Mouse (Mus musculus) ovary, adult 18-20 months (tissue): ENCODE results near the gene Cenpv.
A peak's percentile ranks its signal among the peaks of the same experiment; 100 is the strongest.

Experiments used
- DNase-seq: peaks from one replicate; pipeline ENCODE4 v3.0.0; 2022; ENCODE audit warnings: low spot score, mixed read lengths

Cenpv gene

DNA sequence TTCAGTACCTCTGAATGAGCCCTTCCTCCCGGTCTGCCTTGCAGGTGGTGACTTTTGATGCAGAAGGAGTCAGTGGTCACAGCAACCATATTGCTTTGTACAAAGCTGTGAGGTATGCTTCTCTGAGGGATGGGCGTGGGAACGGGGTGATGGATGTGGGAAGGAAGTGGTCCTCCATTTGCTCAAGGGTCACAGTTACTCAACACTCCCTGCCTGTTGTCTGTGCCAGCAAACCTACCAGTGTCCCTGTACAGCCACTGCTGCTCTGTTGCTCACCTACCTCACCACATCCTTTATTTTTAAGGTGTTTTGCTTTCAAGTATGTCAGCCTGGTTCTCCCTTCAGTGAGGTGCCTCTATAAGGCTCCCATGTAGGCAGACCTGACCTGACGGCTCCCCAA, 31.4 kb downstream of the Cenpv start:
- DNase-seq: no peak

DNA sequence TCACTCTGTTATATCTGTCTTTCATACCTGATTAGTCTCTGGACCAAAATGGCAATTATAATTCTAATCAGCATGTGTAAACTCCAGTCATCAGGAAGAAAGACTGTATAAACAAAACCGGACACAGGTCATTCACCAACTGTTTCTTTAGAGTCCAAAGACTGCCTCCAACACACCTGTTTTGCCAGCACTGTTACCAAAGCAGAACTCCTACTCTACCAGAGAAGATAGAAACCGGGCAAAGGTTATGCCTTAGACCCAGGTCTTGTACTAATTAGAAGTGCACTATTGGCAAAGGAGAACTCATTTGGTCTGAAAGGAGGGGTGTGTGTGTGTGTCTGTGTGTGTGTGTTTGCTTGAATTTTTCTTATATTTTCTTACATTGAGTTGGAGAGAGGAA, 38.5 kb downstream of the Cenpv start:
- no peak for DNase-seq

DNA sequence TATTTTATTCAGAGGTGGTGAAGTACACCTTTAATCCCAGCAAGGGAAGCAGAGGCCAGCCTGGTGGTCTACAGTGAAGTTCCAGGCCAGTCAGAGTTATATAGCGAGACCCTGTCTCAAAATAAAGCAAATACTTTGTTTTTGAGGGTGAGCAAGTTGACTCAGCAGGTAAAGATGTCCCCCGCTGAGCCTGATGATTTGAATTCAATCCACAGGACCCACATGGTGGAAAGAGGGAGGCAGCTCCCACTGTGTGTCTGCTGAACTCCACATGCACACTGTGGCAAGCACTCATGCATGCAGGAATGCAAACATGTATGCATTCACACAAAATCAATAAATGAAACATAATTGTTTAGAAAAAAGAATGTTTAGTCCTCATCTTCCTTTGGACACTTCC, 40.3 kb downstream of the Cenpv start:
- DNase-seq: no peak

DNA sequence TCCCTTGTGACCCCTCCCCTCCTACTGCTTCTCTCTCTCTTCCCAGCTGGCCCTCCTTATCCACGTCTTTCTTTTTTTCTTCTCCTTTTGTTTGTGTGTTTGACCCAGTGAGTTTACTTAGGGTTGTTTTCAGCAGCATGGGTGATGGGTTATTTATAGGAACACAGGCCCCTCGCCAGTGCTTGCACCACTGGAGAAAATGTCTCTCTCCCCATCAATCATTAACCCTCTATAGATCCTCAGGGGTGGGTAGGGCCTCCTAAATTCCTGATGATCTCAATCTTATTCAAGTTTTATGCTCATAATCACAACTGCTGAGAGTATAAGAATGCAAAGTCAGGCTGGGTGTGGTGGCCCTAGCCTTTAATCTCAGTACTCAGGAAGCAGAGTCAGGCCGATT, 41.9 kb downstream of the Cenpv start:
- no peak for DNase-seq

DNA sequence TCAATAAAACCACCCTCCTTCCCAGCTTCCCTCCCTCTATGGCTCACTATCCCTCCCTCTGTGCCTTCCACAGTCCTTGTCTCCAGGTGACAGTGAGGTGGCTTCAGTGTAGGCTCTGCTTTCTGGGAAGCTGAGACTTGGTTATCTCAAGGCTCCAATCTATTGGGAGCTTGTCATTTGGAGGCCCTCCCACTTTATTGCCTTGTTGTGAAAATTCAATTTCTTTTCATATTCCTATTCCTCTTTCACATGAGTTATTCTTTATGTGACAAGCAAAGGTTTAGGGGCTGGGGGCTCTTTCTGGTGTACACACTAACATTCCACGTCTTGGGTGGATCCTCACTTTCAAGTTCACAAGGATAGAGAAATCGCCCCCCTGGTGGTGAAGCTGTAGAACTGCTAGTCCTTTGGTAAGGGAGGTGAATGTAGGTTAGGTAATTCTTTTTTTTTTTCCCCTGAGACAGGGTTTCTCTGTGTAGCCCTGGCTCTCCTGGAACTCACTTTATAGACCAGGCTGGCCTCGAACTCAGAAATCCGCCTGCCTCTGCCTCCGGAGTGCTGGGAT, 42.8 kb downstream of the Cenpv start:
- no peak for DNase-seq

DNA sequence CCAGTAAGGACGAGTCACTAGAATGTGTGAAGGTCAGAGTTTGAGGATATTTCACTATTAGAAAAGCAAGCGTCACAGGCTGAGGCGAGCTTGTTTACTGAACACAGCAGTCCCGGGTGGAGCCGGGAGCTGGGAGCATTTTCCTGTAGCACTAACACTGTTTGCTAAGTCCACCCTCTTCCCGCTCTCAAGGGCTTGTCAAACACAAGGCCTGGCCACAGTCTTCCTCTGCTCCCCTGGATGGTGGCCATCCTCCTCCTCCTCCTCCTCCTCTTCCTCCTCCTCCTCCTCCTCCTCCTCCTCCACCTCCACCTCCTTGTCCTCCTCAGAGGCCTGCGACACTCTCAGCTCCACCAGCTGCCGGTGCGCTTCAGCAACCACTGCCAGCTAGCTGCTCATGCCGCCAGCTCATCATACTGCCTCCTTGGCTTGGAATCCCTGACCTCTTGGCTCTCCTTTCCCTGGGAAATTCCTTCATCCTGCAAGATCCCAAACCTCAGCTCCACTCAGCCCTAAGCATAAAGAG, 43.7 kb downstream of the Cenpv start:
- peak; percentile 43 for DNase-seq

DNA sequence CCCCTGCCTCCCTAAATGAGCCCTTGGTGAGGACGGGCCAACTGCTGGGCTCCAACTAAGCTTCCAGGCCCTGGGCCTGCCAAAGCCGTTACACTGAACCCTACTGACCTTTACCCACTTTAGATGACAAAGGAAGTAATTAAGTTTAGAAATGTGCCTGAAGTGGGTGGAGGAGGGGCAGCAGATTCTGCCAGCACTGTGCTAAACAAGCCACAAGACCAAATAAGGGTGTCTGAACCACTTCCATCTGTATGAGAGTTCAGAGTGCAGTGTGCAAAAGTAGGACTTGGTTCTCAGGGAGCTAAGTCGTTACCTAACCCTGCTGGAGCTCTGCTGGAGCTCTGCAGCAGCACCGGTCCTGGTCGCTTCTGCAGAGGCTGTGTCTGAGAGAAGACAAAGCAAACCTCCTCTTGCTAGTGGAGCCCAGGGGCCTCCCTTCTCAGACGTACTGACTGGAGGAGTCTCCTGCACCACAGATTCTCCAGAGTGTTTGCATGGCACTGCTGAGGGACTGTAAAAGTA, 44.2 kb downstream of the Cenpv start:
- DNase-seq: peak; percentile 46

DNA sequence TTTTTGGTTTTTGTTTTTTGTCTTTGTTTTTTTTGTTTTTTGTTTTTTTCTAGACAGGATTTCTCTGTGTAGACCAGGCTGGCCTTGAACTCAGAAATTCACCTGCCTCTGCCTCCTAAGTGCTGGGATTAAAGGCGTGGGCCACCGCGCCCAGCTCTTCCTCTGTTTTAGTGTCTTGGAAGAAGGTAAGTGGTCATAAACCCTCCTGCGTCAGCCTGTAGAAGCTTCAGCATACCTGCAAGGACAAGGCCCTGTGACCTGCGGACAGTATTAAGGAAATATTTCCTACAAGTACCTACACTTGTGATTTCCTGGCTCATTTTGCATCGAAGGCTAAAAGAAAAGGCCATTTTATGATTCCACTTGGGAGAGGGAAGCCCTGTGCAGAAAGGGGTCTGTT, 45.4 kb downstream of the Cenpv start:
- no peak for DNase-seq

DNA sequence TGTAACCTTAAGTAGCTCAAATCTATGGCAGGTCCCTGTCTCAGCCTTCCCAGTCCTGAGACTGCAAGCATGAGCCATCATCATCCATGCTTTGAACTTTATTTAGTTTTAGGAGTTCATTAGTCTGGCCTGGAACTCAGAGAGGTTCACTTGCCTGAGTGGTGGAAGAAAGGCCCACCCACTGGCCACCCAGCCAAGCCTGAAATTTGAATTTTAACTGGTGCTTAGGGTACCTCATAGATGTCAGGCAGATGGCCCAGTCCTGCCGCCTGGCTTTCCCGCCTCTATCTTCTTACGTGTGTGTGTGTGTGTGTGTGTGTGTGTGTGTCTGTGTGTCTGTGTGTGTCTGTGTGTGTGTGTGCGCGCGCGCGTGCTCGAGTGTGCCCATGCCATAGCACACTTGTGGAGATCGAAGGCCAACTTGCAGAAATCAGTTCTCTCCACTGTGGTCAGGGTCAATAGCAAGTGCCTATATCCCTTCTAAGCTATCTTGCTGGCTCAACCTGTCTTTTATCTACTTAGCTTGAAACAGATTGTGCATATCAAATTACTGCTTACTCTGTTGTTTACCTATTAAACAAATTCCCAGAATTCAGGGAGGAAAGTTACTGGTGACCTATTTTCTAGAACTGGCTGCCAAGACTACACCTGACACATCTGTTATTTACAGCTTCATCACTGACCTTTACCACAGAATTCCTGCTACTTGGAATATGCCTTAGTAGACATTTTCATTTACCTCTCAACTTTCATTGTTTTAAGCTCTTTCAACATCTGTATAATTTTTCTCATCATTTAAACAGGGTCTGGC, 51.3 kb downstream of the Cenpv start:
- DNase-seq: no peak

DNA sequence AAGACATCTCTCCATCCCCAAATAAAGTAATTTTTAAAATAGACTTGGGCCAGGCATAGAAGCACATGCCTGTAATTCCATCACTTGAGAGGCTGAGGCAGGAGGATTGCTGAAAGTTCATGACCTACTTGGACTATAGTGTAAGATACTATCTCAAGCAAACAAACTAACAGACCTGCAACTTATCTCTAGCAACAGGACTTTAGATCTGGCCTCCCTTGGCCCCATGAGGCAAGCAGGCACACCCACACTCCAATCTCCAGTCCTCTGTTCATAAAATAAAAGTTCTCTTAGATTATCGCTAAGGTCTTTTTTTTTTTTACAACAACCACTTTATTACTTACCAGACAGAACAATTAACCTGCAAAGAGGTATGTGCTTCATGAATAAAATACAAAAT, 52.1 kb downstream of the Cenpv start:
- no peak for DNase-seq

DNA sequence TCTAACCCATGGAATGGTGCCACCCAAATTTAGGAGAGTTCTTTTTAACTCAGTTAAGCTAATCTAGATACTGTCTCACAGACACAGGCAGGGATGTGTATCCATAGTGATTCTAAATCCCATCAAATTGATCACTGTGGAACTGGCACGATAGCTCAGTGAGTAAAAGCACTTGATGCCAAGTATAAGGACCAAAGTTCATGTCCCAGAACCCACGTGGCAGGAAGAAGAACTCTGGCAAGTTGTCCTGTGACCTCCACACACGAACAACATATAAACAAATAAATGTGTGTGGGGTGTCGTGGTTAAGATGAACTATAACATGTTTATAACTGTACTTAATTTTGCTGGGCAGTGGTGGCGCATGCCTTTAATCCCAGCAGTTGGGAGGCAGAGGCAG, 59.5 kb downstream of the Cenpv start:
- DNase-seq: no peak

DNA sequence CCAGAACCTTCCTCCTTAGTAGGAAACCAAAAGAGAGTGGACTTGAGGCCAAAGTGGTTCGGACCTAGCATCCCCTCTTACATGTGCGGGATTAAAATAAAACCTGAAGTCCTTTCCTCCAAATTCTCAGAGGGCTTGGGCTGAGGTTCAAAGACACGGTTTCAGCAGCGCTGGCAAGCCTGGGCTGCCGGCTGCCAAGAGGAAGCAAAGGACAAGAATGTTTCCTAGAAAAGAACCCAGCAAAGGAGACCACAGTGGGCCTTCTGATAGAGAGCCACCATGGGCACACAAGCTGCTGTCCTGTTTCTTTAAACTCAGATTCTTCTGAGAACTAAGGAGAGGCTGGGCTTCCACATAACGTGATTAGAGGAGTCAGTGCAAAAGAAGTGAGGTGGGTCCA, 60.1 kb downstream of the Cenpv start:
- no peak for DNase-seq

DNA sequence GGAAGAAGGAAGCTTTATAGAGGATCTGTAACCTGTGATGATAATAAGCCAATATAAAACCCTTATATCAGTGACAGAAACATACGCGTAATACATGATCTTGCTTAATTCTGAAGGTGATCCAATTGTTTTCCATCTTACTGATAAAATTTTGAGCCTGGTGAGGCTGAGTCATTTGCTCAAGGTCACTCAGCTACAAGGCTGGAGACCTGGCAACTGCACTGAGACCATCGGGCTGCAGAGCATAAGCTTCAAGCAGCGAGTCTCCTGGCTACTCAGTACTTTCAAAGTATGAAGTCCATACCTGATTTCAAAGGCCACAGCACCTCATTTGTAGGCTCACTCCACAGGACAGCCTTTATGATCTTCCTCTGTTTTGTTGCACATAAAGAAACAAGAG, 62.9 kb downstream of the Cenpv start:
- DNase-seq: peak; percentile 62
